Mouse (Mus musculus) hindbrain, embryonic 14.5 days (tissue): ENCODE data around the gene Fbxw8. TPM values are rescaled to one million over a fixed set of nuclear protein-coding genes. Genes with fewer than 3 reads are reported as not detected.

Experiments used
- ATAC-seq: fragments of 200-750 bp; cut with Nextera tagmentation; 2 replicates; pipeline ENCODE4 v1.8.0; 2017; ENCODE audit warnings: moderate number of reproducible peaks, mild to moderate bottlenecking, moderate TSS enrichment, moderate library complexity; ENCODE audit not compliant: low FRiP score
- DNase-seq: peaks from one replicate; pipeline ENCODE4 v3.0.0-alpha.2; 2015; ENCODE audit warnings: low spot score
- H3K27ac ChIP-seq: fragments of 300-500 bp; sonication (generic); 2 replicates; pipeline ENCODE4 v1.5.1; 2014; ENCODE audit warnings: mild to moderate bottlenecking, moderate library complexity
- H3K27me3 ChIP-seq: fragments of 300-500 bp; sonication (generic); 2 replicates; pipeline ENCODE4 v1.6.1; 2014; ENCODE audit warnings: mild to moderate bottlenecking, low read length, mixed read lengths; ENCODE audit not compliant: control insufficient read depth, insufficient read depth
- H3K36me3 ChIP-seq: fragments of 300-500 bp; sonication (generic); replicated peaks from 2 replicates; pipeline ENCODE4 v1.6.1; 2014; ENCODE audit not compliant: control insufficient read depth, insufficient read depth
- H3K4me1 ChIP-seq: fragments of 300-500 bp; sonication (generic); replicated peaks from 2 replicates; pipeline ENCODE4 v1.6.1; 2014; ENCODE audit warnings: antibody characterized with exemption, low read length, mixed read lengths; ENCODE audit not compliant: control insufficient read depth, insufficient read depth
- H3K4me2 ChIP-seq: fragments of 300-500 bp; sonication (generic); replicated peaks from 2 replicates; pipeline ENCODE4 v1.6.1; 2014; ENCODE audit warnings: mild to moderate bottlenecking, moderate library complexity
- H3K4me3 ChIP-seq: fragments of 300-500 bp; sonication (generic); replicated peaks from 2 replicates; pipeline ENCODE4 v1.5.1; 2014; ENCODE audit warnings: mild to moderate bottlenecking, low read length
- H3K9ac ChIP-seq: fragments of 300-500 bp; sonication (generic); 2 replicates; pipeline ENCODE4 v1.6.1; 2014
- H3K9me3 ChIP-seq: fragments of 300-500 bp; sonication (generic); 2 replicates; pipeline ENCODE4 v1.6.1; 2016; ENCODE audit warnings: low read length; ENCODE audit not compliant: control insufficient read depth
- WGBS: fragments of 180-500 bp; shearing (Covaris S2); extraction: QIAGEN DNeasy Blood & Tissue Kit; methylation state at CpG from one replicate; pipeline ENCODE4 v1.1.7; 2014; 5-methylcytosine and 5-hydroxymethylcytosine counted together
- polyA plus RNA-seq: library from polyadenylated mRNA; unstranded; fragments of >200 nt; fragmentation: Nextera tagmentation; extraction: Ambion mirVana; gene quantifications from 2 replicates; pipeline ENCODE4 v1.2.1, GENCODE M21; 2014

The Fbxw8 gene
- polyA plus RNA-seq, 1 experiment from 2014 or later = 21.0 TPM

GRCm38 (mm10) chr5:118175137-118175536 lies 19.9 kb upstream of the Fbxw8 start:
- 21% methylated on average over 2 of the region's 2 CpGs for WGBS
- 0 out of 2 replicates have a peak overlapping the region, but pooled peaks have one; percentile 53 for H3K4me2 ChIP-seq

GRCm38 (mm10) chr5:118174310-118175009 lies 19.2 kb upstream of the Fbxw8 start:
- H3K36me3 ChIP-seq = no peaks in the 10 kb centered on the region
- H3K4me1 ChIP-seq = peaks cover 6% of the 10 kb centered on the region; the same call in 1 of the 2 replicates
- H3K27me3 ChIP-seq = peaks cover 49% of the 10 kb centered on the region
- peak overlapping the region; percentile 53 for H3K4me2 ChIP-seq
- ATAC-seq (no peak), DNase-seq (no peak)
- WGBS = under 1% methylated on average over 22 of the region's 22 CpGs
- H3K4me3 ChIP-seq = peak overlapping the region; percentile 22
- peak overlapping the region; percentile 40; the same call in 1 of the 2 replicates for H3K9ac ChIP-seq
- H3K27ac ChIP-seq = no peak overlapping the region
- H3K9me3 ChIP-seq = 0 out of 2 replicates have a peak, but pooled peaks cover 4% of the 10 kb centered on the region

More at GRCm38 (mm10) chr5:118175137-118175536, 19.9 kb upstream of the Fbxw8 start:
- DNase-seq (no peak), ATAC-seq (no peak)
- Histone ChIP-seq H3K27ac (no peak overlapping the region), H3K36me3 (no peaks in the 10 kb centered on the region), H3K4me1 (peaks cover 6% of the 10 kb centered on the region; the same call in 1 of the 2 replicates), H3K27me3 (peaks cover 49% of the 10 kb centered on the region), H3K9ac (no peak overlapping the region), H3K9me3 (0 out of 2 replicates have a peak, but pooled peaks cover 4% of the 10 kb centered on the region), H3K4me3 (no peak overlapping the region)

GRCm38 (mm10) chr5:118172078-118172723 lies 16.9 kb upstream of the Fbxw8 start:
- H3K4me1 ChIP-seq = peaks cover 10% of the 10 kb centered on the region
- H3K9ac ChIP-seq = peak overlapping the region; percentile 42
- H3K4me3 ChIP-seq = peak overlapping the region; percentile 53
- H3K36me3 ChIP-seq = no peaks in the 10 kb centered on the region
- DNase-seq (no peak), ATAC-seq (no peak)
- WGBS = 1% methylated on average over 27 of the region's 27 CpGs
- no peak overlapping the region for H3K27ac ChIP-seq
- peaks cover 71% of the 10 kb centered on the region for H3K27me3 ChIP-seq
- peak overlapping the region; percentile 95 for H3K4me2 ChIP-seq
- 0 out of 2 replicates have a peak, but pooled peaks cover 4% of the 10 kb centered on the region for H3K9me3 ChIP-seq

GRCm38 (mm10) chr5:118171665-118172064 lies 16.4 kb upstream of the Fbxw8 start:
- WGBS = under 1% methylated on average over 35 of the region's 36 CpGs
- Histone ChIP-seq H3K27ac (no peak overlapping the region), H3K4me1 (peaks cover 10% of the 10 kb centered on the region), H3K9me3 (0 out of 2 replicates have a peak, but pooled peaks cover 4% of the 10 kb centered on the region), H3K27me3 (peaks cover 74% of the 10 kb centered on the region), H3K36me3 (no peaks in the 10 kb centered on the region), H3K9ac (peak overlapping the region; percentile 42), H3K4me2 (peak overlapping the region; percentile 95), H3K4me3 (peak overlapping the region; percentile 53)
- no peak for ATAC-seq
- DNase-seq = no peak

GRCm38 (mm10) chr5:118170888-118171529 lies 15.7 kb upstream of the Fbxw8 start:
- Histone ChIP-seq H3K4me3 (peak overlapping the region; percentile 53), H3K9ac (no peak overlapping the region), H3K27me3 (peaks cover 74% of the 10 kb centered on the region), H3K4me1 (peaks cover 10% of the 10 kb centered on the region), H3K27ac (no peak overlapping the region), H3K9me3 (0 out of 2 replicates have a peak, but pooled peaks cover 4% of the 10 kb centered on the region), H3K36me3 (no peaks in the 10 kb centered on the region), H3K4me2 (peak overlapping the region; percentile 95)
- WGBS = under 1% methylated on average over 25 of the region's 25 CpGs
- DNase-seq = no peak
- ATAC-seq = no peak

- H3K4me3 ChIP-seq = peak overlapping the region; percentile 53
- no peak overlapping the region for H3K27ac ChIP-seq
- peaks cover 7% of the 10 kb centered on the region for H3K4me1 ChIP-seq
- H3K9me3 ChIP-seq = no peaks in the 10 kb centered on the region
- DNase-seq (peak; percentile 52), ATAC-seq (0 out of 2 replicates have a peak, but pooled peaks have one; percentile 28)
- H3K27me3 ChIP-seq = peaks cover 64% of the 10 kb centered on the region
- peak overlapping the region; percentile 69 for H3K9ac ChIP-seq
- H3K4me2 ChIP-seq = peak overlapping the region; percentile 95
- WGBS = 0% methylated on average over 88 of the region's 117 CpGs
- H3K36me3 ChIP-seq = no peaks in the 10 kb centered on the region
These were observed 14.3 kb upstream of the Fbxw8 start for GRCm38 (mm10) chr5:118169222-118170221.

- DNase-seq (no peak), ATAC-seq (peak; percentile 44; the same call in 1 of the 2 replicates)
- Histone ChIP-seq H3K27me3 (peaks cover 54% of the 10 kb centered on the region), H3K4me2 (no peak overlapping the region), H3K27ac (no peak overlapping the region), H3K36me3 (no peaks in the 10 kb centered on the region), H3K4me1 (peaks cover 4% of the 10 kb centered on the region), H3K9me3 (no peaks in the 10 kb centered on the region), H3K4me3 (no peak overlapping the region), H3K9ac (no peak overlapping the region)
- 51% methylated on average over 8 of the region's 8 CpGs for WGBS
These were observed 12.3 kb upstream of the Fbxw8 start for GRCm38 (mm10) chr5:118167561-118167995.

GRCm38 (mm10) chr5:118165462-118165861 lies 10.2 kb upstream of the Fbxw8 start:
- H3K4me1 ChIP-seq = peaks cover 4% of the 10 kb centered on the region
- no peaks in the 10 kb centered on the region for H3K36me3 ChIP-seq
- H3K27ac ChIP-seq = no peak overlapping the region
- no peak overlapping the region for H3K4me3 ChIP-seq
- H3K27me3 ChIP-seq = peaks cover 37% of the 10 kb centered on the region
- no peak for ATAC-seq
- no peak for DNase-seq
- no peak overlapping the region for H3K4me2 ChIP-seq
- no peak overlapping the region for H3K9ac ChIP-seq
- no peaks in the 10 kb centered on the region for H3K9me3 ChIP-seq
